ENCODE assay signal across 25 mouse cellular contexts in the genomic region with DNA sequence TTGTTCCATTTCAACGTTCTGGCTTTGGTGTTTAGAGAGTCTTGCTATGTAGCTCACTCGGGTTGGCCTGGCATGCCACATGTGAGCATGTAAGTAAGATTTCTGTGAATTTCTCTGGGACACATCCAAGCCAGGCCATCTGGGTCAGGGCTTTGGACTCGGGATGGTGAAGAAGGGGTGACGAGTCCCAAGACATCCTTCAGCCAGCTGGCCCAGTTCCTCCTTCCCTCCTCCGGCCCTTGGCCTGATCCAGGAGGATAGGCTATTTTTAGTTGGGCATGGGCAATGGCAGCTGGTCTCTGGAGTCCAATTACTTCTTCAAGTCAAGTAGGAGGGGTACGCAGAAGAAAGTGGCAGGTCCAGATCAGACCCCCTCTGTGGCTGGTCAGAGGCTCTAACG. TPM values are rescaled to one million over a fixed set of nuclear protein-coding genes. Genes with fewer than 3 reads are reported as not detected.
DNase-seq lines count a peak whose midpoint lies in the region; ATAC-seq and TF ChIP-seq lines count a peak whose summit lies in the region.
"Had no signal": no experiment of that assay in that cellular context is flagged by ENCODE, and none has a peak within 500 bp of the region (broad histone marks: within the 10 kb centered on the region; RNA-seq: fewer than 3 reads in every experiment).

No protein-coding gene starts in this region.

- H3K79me2 ChIP-seq in myocyte (ENCODE audit: control insufficient read depth, insufficient read depth): peaks cover 8% of the 10 kb centered on the region

- intact Hi-C loops in gastrocnemius, adult 2 months (cut with DNase I): no loop called here

- no peaks in the 10 kb centered on the region for H3K4me1 ChIP-seq in stomach, postnatal 0 days (replicated peaks; ENCODE audit: control insufficient read depth, insufficient read depth)
- H3K4me1 ChIP-seq in kidney, adult 2 months (ENCODE audit: control insufficient read depth, insufficient read depth, low read length): peaks cover 2% of the 10 kb centered on the region; the same call in 1 of the 2 replicates
- H3K4me1 ChIP-seq: forebrain, embryonic 12.5 days; kidney, embryonic 15.5 days; limb, embryonic 12.5 days; neural tube, embryonic 15.5 days had no signal

- H3K36me3 ChIP-seq in myocyte (ENCODE audit: control insufficient read depth, insufficient read depth): no peaks in the 10 kb centered on the region
- H3K36me3 ChIP-seq in stomach, postnatal 0 days (ENCODE audit: control insufficient read depth, insufficient read depth, low read length): no peaks in the 10 kb centered on the region
- H3K36me3 ChIP-seq in kidney, adult 2 months (ENCODE audit: control insufficient read depth, insufficient read depth, low read length): no peaks in the 10 kb centered on the region
- H3K36me3 ChIP-seq: forebrain, embryonic 12.5 days; kidney, embryonic 15.5 days; limb, embryonic 12.5 days; neural tube, embryonic 15.5 days had no signal

- no peaks in the 10 kb centered on the region for H3K9me3 ChIP-seq in stomach, postnatal 0 days (ENCODE audit: control insufficient read depth, low read length)
- H3K9me3 ChIP-seq: forebrain, embryonic 12.5 days; kidney, embryonic 15.5 days; limb, embryonic 12.5 days; neural tube, embryonic 15.5 days had no signal

- ATAC-seq in stomach, postnatal 0 days (ENCODE audit: low FRiP score, low TSS enrichment): no peak
- ATAC-seq: hindbrain, postnatal 0 days; intestine, embryonic 16.5 days; liver, postnatal 0 days; lung, postnatal 0 days; midbrain, embryonic 16.5 days; Patski had no signal

- H3K27ac ChIP-seq in gastrocnemius, adult 2 months: peak overlapping the region; percentile 95
- H3K27ac ChIP-seq in stomach, postnatal 0 days (replicated peaks): no peak overlapping the region
- no peak overlapping the region for H3K27ac ChIP-seq in kidney, adult 2 months (ENCODE audit: insufficient read depth, low read depth, low read length)
- H3K27ac ChIP-seq: forebrain, embryonic 12.5 days; hindbrain, postnatal 0 days; kidney, embryonic 15.5 days; limb, embryonic 12.5 days; macrophage; neural tube, embryonic 15.5 days had no signal

- no peaks in the 10 kb centered on the region for H3K27me3 ChIP-seq in myocyte (ENCODE audit: control insufficient read depth, insufficient read depth, insufficient read length)
- no peaks in the 10 kb centered on the region for H3K27me3 ChIP-seq in stomach, postnatal 0 days (ENCODE audit: control insufficient read depth, insufficient read depth, low read length)
- H3K27me3 ChIP-seq in kidney, adult 2 months (replicated peaks; ENCODE audit: control insufficient read depth, insufficient read depth, low read length): no peaks in the 10 kb centered on the region
- H3K27me3 ChIP-seq: kidney, embryonic 15.5 days; Patski had no signal

- 75% methylated on average over 7 of the region's 7 CpGs for WGBS in stomach, postnatal 0 days
- WGBS in kidney, adult 2 months: 68% methylated on average over 7 of the region's 7 CpGs

- peak overlapping the region; percentile 75 for H3K4me2 ChIP-seq in myocyte (ENCODE audit: low read depth)
- no peak overlapping the region for H3K4me2 ChIP-seq in stomach, postnatal 0 days (replicated peaks; ENCODE audit: low read depth)
- H3K4me2 ChIP-seq: forebrain, embryonic 12.5 days; kidney, embryonic 15.5 days; limb, embryonic 12.5 days; liver, embryonic 11.5 days; neural tube, embryonic 15.5 days had no signal

- DNase-seq in cerebellum, postnatal 14 days: peak; percentile 55 to 65
- DNase-seq in cerebellum, postnatal 4 days (ENCODE audit: low spot score in 2 of 2): no peak
- DNase-seq in adipocyte (ENCODE audit: low spot score): peak; percentile 88
- DNase-seq in gastrocnemius, adult 2 months: peak; percentile 91
- no peak for DNase-seq in stomach, postnatal 0 days (ENCODE audit: low spot score)
- no peak for DNase-seq in kidney, adult 2 months
- DNase-seq: adrenal gland, adult 2 months; kidney, postnatal 36 days; layer of hippocampus, postnatal 36 days; liver, postnatal 0 days; right cerebral cortex, adult 18-20 months had no signal

- TF ChIP-seq CTCF in gastrocnemius, adult 2 months (IDR thresholded peaks at IDR 0.05): no peak
- TF ChIP-seq CTCF in stomach, postnatal 0 days (IDR thresholded peaks at IDR 0.05; ENCODE audit: low read depth): no peak
- TF ChIP-seq CTCF in kidney, adult 2 months (conservative IDR thresholded peaks at IDR 0.05; ENCODE audit: insufficient read depth, insufficient read length, low read depth, low read length): no peak

- TF ChIP-seq POLR2A in myocyte (IDR thresholded peaks at IDR 0.05; ENCODE audit: insufficient read length, low read depth): peak; percentile 29
- no peak for TF ChIP-seq POLR2A in kidney, adult 2 months (IDR thresholded peaks at IDR 0.05; ENCODE audit: low read depth, low read length)

- peak overlapping the region; percentile 74 for H3K4me3 ChIP-seq in gastrocnemius, adult 2 months
- peak overlapping the region; percentile 43 for H3K4me3 ChIP-seq in myocyte
- no peak overlapping the region for H3K4me3 ChIP-seq in stomach, postnatal 0 days (ENCODE audit: low read depth, low read length)
- H3K4me3 ChIP-seq in kidney, adult 2 months (ENCODE audit: insufficient read depth, low read depth, low read length): no peak overlapping the region
- H3K4me3 ChIP-seq: forebrain, embryonic 12.5 days; kidney, embryonic 15.5 days; limb, embryonic 12.5 days; neural tube, embryonic 15.5 days had no signal

- TF ChIP-seq EP300 in stomach, postnatal 0 days (optimal IDR thresholded peaks at IDR 0.05): no peak

- no peak overlapping the region for H3K9ac ChIP-seq in stomach, postnatal 0 days (ENCODE audit: low read length)
- H3K9ac ChIP-seq: forebrain, embryonic 12.5 days; kidney, embryonic 15.5 days; limb, embryonic 12.5 days; liver, postnatal 0 days; neural tube, embryonic 15.5 days had no signal

- no peak overlapping the region for H3ac ChIP-seq in myocyte (ENCODE audit: control insufficient read depth, insufficient read length)

TF ChIP-seq in myocyte, 11 proteins besides CTCF, POLR2A, EP300 and RAD21:
- no peak for TF ChIP-seq USF1 (IDR thresholded peaks at IDR 0.05; ENCODE audit: low read depth)
- TF ChIP-seq E2F4 (IDR thresholded peaks at IDR 0.05; ENCODE audit: insufficient read depth): no peak
- TF ChIP-seq TCF12 (IDR thresholded peaks at IDR 0.05; ENCODE audit: insufficient read depth, poor library complexity, severe bottlenecking): peak; percentile 26
- peak; percentile 54 for TF ChIP-seq POLR2AphosphoS2 (IDR thresholded peaks at IDR 0.05; ENCODE audit: insufficient read length, low read depth)
- no peak for TF ChIP-seq MAX (IDR thresholded peaks at IDR 0.05; ENCODE audit: low read depth)
- TF ChIP-seq REST (IDR thresholded peaks at IDR 0.05; ENCODE audit: insufficient read depth, insufficient read length): no peak
- no peak for TF ChIP-seq TCF3 (IDR thresholded peaks at IDR 0.05; ENCODE audit: insufficient read length, low read depth)
- peak; percentile 41 to 87 (median 79) for TF ChIP-seq MYOG (IDR thresholded peaks at IDR 0.05; ENCODE audit: control insufficient read depth in 1 of 3, insufficient read depth in 1 of 3, insufficient read length in 2 of 3, low read depth in 2 of 3)
- no peak for TF ChIP-seq SRF (IDR thresholded peaks at IDR 0.05; ENCODE audit: control insufficient read depth, insufficient read length, low read depth)
- no peak for TF ChIP-seq CEBPB (IDR thresholded peaks at IDR 0.05; ENCODE audit: insufficient read depth, poor library complexity, severe bottlenecking)
- peak in 2 of 3 experiments; percentile 58 to 83 for TF ChIP-seq MYOD1 (IDR thresholded peaks at IDR 0.05; ENCODE audit: control insufficient read depth in 1 of 3, insufficient read length in 2 of 3, low read depth in 2 of 3)

RNA-seq across cellular contexts. Expression of a gene that starts 1.0 kb away (rescaled TPM):
- over 10,000 TPM; 14,820 to 17,621 TPM for total RNA-seq in gastrocnemius, adult 2 months (2021)
- polyA plus RNA-seq in myocyte (2012; fragmentation: generic; extraction: Trizol): 3,985 TPM
- polyA plus RNA-seq in stomach, postnatal 0 days (2015; fragmentation: Nextera tagmentation; extraction: Ambion mirVana): 7.0 and 8.5 TPM in 2 replicates
- 124 TPM in 1 of 2 replicates, not detected in the other for polyA plus RNA-seq in kidney, adult 2 months (2012; rRNA removed)
- total RNA-seq: adrenal gland, adult 2 months; hindbrain, postnatal 0 days; layer of hippocampus, postnatal 36 days; left cerebral cortex, postnatal 10 days had no signal
- polyA plus RNA-seq: adrenal gland, adult 2 months; macrophage; small intestine, adult 2 months had no signal

RNA-seq across cellular contexts. Expression of a gene that starts 6.8 kb away (rescaled TPM):
- total RNA-seq in gastrocnemius, adult 2 months (2021): 10 to 100 TPM; 20.6 to 25.6 TPM
- 29.5 TPM for polyA plus RNA-seq in myocyte (2012; fragmentation: generic; extraction: Trizol)
- 13.9 and 14.9 TPM in 2 replicates for polyA plus RNA-seq in stomach, postnatal 0 days (2015; fragmentation: Nextera tagmentation; extraction: Ambion mirVana)
- 23.2 and 32.9 TPM in 2 replicates for polyA plus RNA-seq in kidney, adult 2 months (2012; rRNA removed)

RNA-seq across cellular contexts. Expression of a gene that starts 9.1 kb away (rescaled TPM):
- under 1 TPM; 0.20 to 0.33 TPM for total RNA-seq in gastrocnemius, adult 2 months (2021)
- 103 TPM for polyA plus RNA-seq in myocyte (2012; fragmentation: generic; extraction: Trizol)
- polyA plus RNA-seq in stomach, postnatal 0 days (2015; fragmentation: Nextera tagmentation; extraction: Ambion mirVana): 74.1 and 104 TPM in 2 replicates
- polyA plus RNA-seq in kidney, adult 2 months (2012; rRNA removed): 6.6 and 7.1 TPM in 2 replicates

RNA-seq across cellular contexts. Expression of a gene that starts 25.9 kb away (rescaled TPM):
- 1 to 10 TPM; 7.9 to 8.6 TPM for total RNA-seq in gastrocnemius, adult 2 months (2021)
- 24.5 TPM for polyA plus RNA-seq in myocyte (2012; fragmentation: generic; extraction: Trizol)
- 39.4 and 43.8 TPM in 2 replicates for polyA plus RNA-seq in stomach, postnatal 0 days (2015; fragmentation: Nextera tagmentation; extraction: Ambion mirVana)
- 68.4 and 75.7 TPM in 2 replicates for polyA plus RNA-seq in kidney, adult 2 months (2012; rRNA removed)

RNA-seq across cellular contexts. Expression of a gene that starts 26.1 kb away (rescaled TPM):
- total RNA-seq in gastrocnemius, adult 2 months (2021): 1 to 10 TPM; 1.2 to 1.4 TPM
- polyA plus RNA-seq in myocyte (2012; fragmentation: generic; extraction: Trizol): 3.3 TPM
- polyA plus RNA-seq in stomach, postnatal 0 days (2015; fragmentation: Nextera tagmentation; extraction: Ambion mirVana): 3.8 and 4.4 TPM in 2 replicates
- polyA plus RNA-seq in kidney, adult 2 months (2012; rRNA removed): 2.2 and 2.7 TPM in 2 replicates

Comparison
In these comparisons a context has a peak if more than half of its experiments do, and no peak if none do; other contexts are left out.
1. DNase-seq: peak in cerebellum, postnatal 14 days (2 of 2), adipocyte (single experiment) and gastrocnemius, adult 2 months (single experiment); none in cerebellum, postnatal 4 days (0 of 2), stomach, postnatal 0 days (single experiment) and kidney, adult 2 months (single experiment).
2. H3K4me3 ChIP-seq: peak in gastrocnemius, adult 2 months (single experiment) and myocyte (single experiment); none in stomach, postnatal 0 days (single experiment) and kidney, adult 2 months (single experiment).
3. RNA of a gene that starts 1.0 kb away (polyA plus RNA-seq): 3,985 TPM in myocyte (single experiment); 124 TPM in kidney, adult 2 months and 7.0 to 8.5 TPM in stomach, postnatal 0 days; every median in the first group is over 10 times any median in the second.